Mouse (Mus musculus) cortical plate, adult 2 months (tissue): ENCODE measurements around the gene Gadd45gip1.

Experiments used
- CTCF ChIP-seq: fragments of 200-500 bp; IDR thresholded peaks from 2 replicates; pipeline ENCODE4 v1.5.1; 2011; ENCODE audit warnings: mild to moderate bottlenecking, control low read depth, low read length; ENCODE audit not compliant: insufficient read depth; ENCODE audit errors: extremely low read depth
- POLR2A ChIP-seq: fragments of 200-500 bp; IDR thresholded peaks from 2 replicates; pipeline ENCODE4 v1.6.1; 2011; ENCODE audit warnings: mild to moderate bottlenecking, low read length, control low read depth; ENCODE audit not compliant: insufficient read depth; ENCODE audit errors: extremely low read depth

DNA sequence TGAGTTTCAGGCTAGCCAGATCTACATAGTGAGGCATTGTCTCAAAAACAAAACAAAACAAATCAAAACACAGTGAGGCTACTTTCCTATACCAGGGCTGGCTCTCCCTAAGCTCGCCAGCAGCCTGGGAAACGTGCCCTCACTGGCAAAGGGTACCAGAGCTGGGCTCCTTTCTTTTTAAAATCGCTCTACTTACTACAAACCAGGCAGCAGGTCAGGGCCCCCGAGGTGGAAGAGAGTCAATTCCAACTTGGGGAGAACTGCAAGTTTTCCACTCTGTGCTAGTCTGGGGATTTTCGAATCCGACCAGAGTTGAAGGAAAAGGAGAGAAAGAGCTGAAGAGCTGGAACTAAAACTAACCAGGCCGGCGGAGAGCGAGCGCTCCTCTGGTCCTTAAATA is 48.6 kb upstream of the Gadd45gip1 start:
- TF ChIP-seq POLR2A (no peak), CTCF (no peak)
